In genomic region chr19:21742138-21742537, GRCm38 (mm10) we compare ENCODE assay signal across 9 mouse cellular contexts. TPM values are rescaled to one million over a fixed set of nuclear protein-coding genes. Genes with fewer than 3 reads are reported as not detected.
DNase-seq lines count a peak whose midpoint lies in the region; ATAC-seq and TF ChIP-seq lines count a peak whose summit lies in the region.
"Had no signal": no experiment of that assay in that cellular context is flagged by ENCODE, and none has a peak within 500 bp of the region (broad histone marks: within the 10 kb centered on the region; RNA-seq: fewer than 3 reads in every experiment).

No protein-coding gene starts in this region.

- H3K27ac ChIP-seq in ES-Bruce4 (ENCODE audit: insufficient read depth, low read length), result no peak overlapping the region

- no peaks in the 10 kb centered on the region for H3K27me3 ChIP-seq in ES-Bruce4 (ENCODE audit: control insufficient read depth, insufficient read depth, low read length, poor library complexity, severe bottlenecking)
- H3K27me3 ChIP-seq: Patski had no signal

- no peak for TF ChIP-seq CTCF in ES-Bruce4 (IDR thresholded peaks at IDR 0.05; ENCODE audit: low read depth, low read length)

- intact Hi-C loops in heart, postnatal 14 days (cut with DNase I), result no loop called here
- intact Hi-C loops in left cerebral cortex, postnatal 14 days (cut with DNase I), result loop anchor here (10.0 kb wide), 1 partner anchor 367 kb away; no protein-coding TSS in a partner anchor

- TF ChIP-seq POLR2A in ES-Bruce4 (IDR thresholded peaks at IDR 0.05; ENCODE audit: insufficient read depth, low read length), result no peak

- no peaks in the 10 kb centered on the region for H3K9me3 ChIP-seq in ES-Bruce4 (replicated peaks; ENCODE audit: control insufficient read depth, insufficient read depth, low read length, poor library complexity, severe bottlenecking)

- 0 out of 2 replicates have a peak overlapping the region, but pooled peaks have one; percentile 1 for H3K4me3 ChIP-seq in ES-Bruce4 (ENCODE audit: low read depth, low read length)

- no peak for TF ChIP-seq EP300 in ES-Bruce4 (IDR thresholded peaks at IDR 0.05; ENCODE audit: insufficient read depth, low read depth, low read length)

- ATAC-seq in erythroid progenitor cell, adult 5-6 weeks (replicated peaks; ENCODE audit: low FRiP score, poor library complexity, severe bottlenecking), result no peak
- ATAC-seq: Patski had no signal

- no peaks in the 10 kb centered on the region for H3K36me3 ChIP-seq in ES-Bruce4 (ENCODE audit: control insufficient read depth, insufficient read depth, low read length, poor library complexity, severe bottlenecking)

- no peak overlapping the region for H3K9ac ChIP-seq in ES-Bruce4 (ENCODE audit: low read depth, poor library complexity, severe bottlenecking)

- H3K4me1 ChIP-seq in ES-Bruce4 (ENCODE audit: control insufficient read depth, insufficient read depth, low read length), result no peaks in the 10 kb centered on the region

- peak; percentile 99 for DNase-seq in cerebellum, adult 11-12 months
- peak; percentile 23 to 33 for DNase-seq in heart, postnatal 14 days
- peak; percentile 67 to 82 for DNase-seq in left cerebral cortex, postnatal 14 days (ENCODE audit: low spot score in 2 of 2)
- no peak for DNase-seq in kidney, adult 18-20 months
- no peak for DNase-seq in kidney, adult 11 months
- DNase-seq in ovary, postnatal 14 days (ENCODE audit: low spot score), result no peak

RNA-seq across cellular contexts. Expression of gene Cemip2, which starts 36.0 kb away (rescaled TPM):
- 41.9 and 43.1 TPM in 2 replicates for polyA plus RNA-seq in ES-Bruce4 (2011; ENCODE audit: insufficient read depth, insufficient read length, low read depth, missing spikeins)
- total RNA-seq in heart, postnatal 14 days (2021), result 10 to 100 TPM; 20.7 to 22.2 TPM
- total RNA-seq in left cerebral cortex, postnatal 14 days (2021), result 10 to 100 TPM; 14.4 to 20.0 TPM
- 1.7 and 2.2 TPM in 2 replicates for total RNA-seq in erythroid progenitor cell, adult 5-6 weeks (2015; ENCODE audit: low replicate concordance)
- total RNA-seq in erythroid progenitor cell, adult 5-6 weeks (2017; ENCODE audit: low replicate concordance), result 3.3 and 3.8 TPM in 2 replicates

Comparison
In these comparisons a context has a peak if more than half of its experiments do, and no peak if none do; other contexts are left out.
1. DNase-seq: peak in cerebellum, adult 11-12 months (single experiment), heart, postnatal 14 days (2 of 2) and left cerebral cortex, postnatal 14 days (2 of 2); none in kidney, adult 18-20 months (single experiment), kidney, adult 11 months (single experiment) and ovary, postnatal 14 days (single experiment).